Mouse (Mus musculus) hematopoietic stem cell, adult 5-6 weeks (primary cell): ENCODE measurements around the gene Cep57. TPM values are rescaled to one million over a fixed set of nuclear protein-coding genes. Genes with fewer than 3 reads are reported as not detected.
"Not testable (repeated sequence)": the region's sequence is repeated elsewhere in the genome, so short reads cannot be mapped to it uniquely, and the experiment has no call there.

Experiments used
- ATAC-seq, 2 experiments: fragments of 125-278 bp in 1 of 2; replicated peaks in 1 of 2; 2 replicates each; pipeline ENCODE4 v1.8.0; 2016 to 2017; ENCODE audit warnings: inconsistent platforms in 2 of 2, mild to moderate bottlenecking in 2 of 2, moderate number of reproducible peaks in 2 of 2, low read depth in 1 of 2, moderate TSS enrichment in 1 of 2; ENCODE audit not compliant: low FRiP score in 2 of 2, poor library complexity in 2 of 2, severe bottlenecking in 2 of 2, insufficient read depth in 1 of 2, low TSS enrichment in 1 of 2
- total RNA-seq: library from RNA; stranded (forward); fragments of 172-1452, 232-1000 nt; gene quantifications from 2 replicates; pipeline ENCODE4 v1.2.3, GENCODE M21; 2017

The Cep57 gene
- total RNA-seq, 1 experiment from 2014 or later: 93.5 TPM

GRCm38 (mm10) chr9:13809937-13810336 is 17.0 kb downstream of the Cep57 start:
- ATAC-seq: peak in 1 of 2 experiments; percentile 12; a peak in 1 of 4 replicates

GRCm38 (mm10) chr9:13807657-13808056 is 19.2 kb downstream of the Cep57 start:
- ATAC-seq: no peak

- ATAC-seq: no peak
Observed at GRCm38 (mm10) chr9:13806854-13807253, 20.1 kb downstream of the Cep57 start.

GRCm38 (mm10) chr9:13804480-13804879 is 22.4 kb downstream of the Cep57 start:
- ATAC-seq: no peak

- peak in 1 of 2 experiments; percentile 42; a peak in 1 of 4 replicates for ATAC-seq
Observed at GRCm38 (mm10) chr9:13794756-13795155, 32.2 kb downstream of the Cep57 start.

- ATAC-seq: no peak
Observed at GRCm38 (mm10) chr9:13794302-13794701, 32.6 kb downstream of the Cep57 start.

- ATAC-seq: not testable (repeated sequence)
Observed at GRCm38 (mm10) chr9:13790864-13791263, 36.0 kb downstream of the Cep57 start.

GRCm38 (mm10) chr9:13781985-13782384 is 44.9 kb downstream of the Cep57 start:
- ATAC-seq: no peak

GRCm38 (mm10) chr9:13774732-13775131 is 52.2 kb downstream of the Cep57 start:
- ATAC-seq: peak in 1 of 2 experiments; percentile 42; a peak in 1 of 4 replicates

- ATAC-seq: no peak
Observed at GRCm38 (mm10) chr9:13766570-13766969, 60.3 kb downstream of the Cep57 start.

GRCm38 (mm10) chr9:13765624-13766023 is 61.3 kb downstream of the Cep57 start:
- no peak for ATAC-seq

GRCm38 (mm10) chr9:13760430-13760829 is 66.5 kb downstream of the Cep57 start:
- no peak for ATAC-seq

Other genes with a start within 250 kb of the Cep57 start
- gene Mtmr2, start 78.7 kb downstream of the Cep57 start, total RNA-seq: 75.2 and 95.7 TPM in 2 replicates
- gene Fam76b, start 609 bp upstream of the Cep57 start, total RNA-seq: 59.9 and 94.0 TPM in 2 replicates